Mouse (Mus musculus) mouse embryonic stem cell (cell line): ENCODE measurements around the gene Gm20388.

ENCODE experiments used
- in situ Hi-C, 2 experiments: fragments of 300-500 bp; cut with MboI; formaldehyde crosslinking; loops; 1 replicate in 1 of 2; 3 replicates in 1 of 2; pipeline ENCODE4 v1.14.3; 2019 to 2020; ENCODE audit warnings: low sequenced_read_pairs in 2 of 2, low pct_unique_long_range_greater_than_20kb in 1 of 2, mixed read lengths in 1 of 2; ENCODE audit not compliant: unreplicated experiment in 1 of 2

The Gm20388 gene

DNA sequence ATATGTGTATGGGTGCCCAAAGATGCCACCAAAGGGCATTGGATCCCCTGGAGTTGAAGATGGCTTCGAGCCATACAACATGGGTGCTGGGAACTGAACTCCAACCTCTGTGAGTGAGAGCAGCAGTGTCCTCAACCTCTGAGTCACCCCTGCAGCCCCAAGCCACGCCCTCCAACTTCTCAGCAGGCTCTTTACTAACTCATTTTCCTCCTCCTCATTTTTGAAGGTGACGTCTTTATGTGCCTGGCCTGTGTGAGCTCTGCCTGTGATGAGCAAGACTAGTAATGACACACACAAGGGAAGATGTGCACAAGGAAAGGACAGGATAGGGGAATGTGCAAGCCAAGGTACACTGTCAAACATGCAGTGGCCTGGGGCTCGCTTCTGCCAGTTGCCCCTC, 4348.5 kb downstream of the Gm20388 start:
- in situ Hi-C loops, result no loop called here

DNA sequence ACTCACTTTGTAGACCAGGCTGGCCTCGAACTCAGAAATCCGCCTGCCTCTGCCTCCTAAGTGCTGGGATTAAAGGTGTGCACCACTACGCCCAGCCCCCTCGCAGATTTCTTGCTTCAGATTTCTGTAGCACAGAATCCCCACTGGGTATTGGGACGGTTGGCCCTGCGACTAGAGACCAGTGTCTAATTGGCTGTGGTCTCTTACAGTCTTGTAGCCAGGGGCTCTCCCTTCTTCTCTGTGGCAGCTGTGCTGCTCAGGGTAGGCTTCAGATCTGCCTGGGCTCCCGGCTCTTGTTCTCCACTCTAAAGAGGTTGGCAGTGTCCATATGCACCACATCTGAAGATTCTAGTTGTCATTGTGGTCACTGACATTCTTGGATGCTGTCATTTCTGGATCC, 4349.3 kb downstream of the Gm20388 start:
- in situ Hi-C loops, result no loop called here

DNA sequence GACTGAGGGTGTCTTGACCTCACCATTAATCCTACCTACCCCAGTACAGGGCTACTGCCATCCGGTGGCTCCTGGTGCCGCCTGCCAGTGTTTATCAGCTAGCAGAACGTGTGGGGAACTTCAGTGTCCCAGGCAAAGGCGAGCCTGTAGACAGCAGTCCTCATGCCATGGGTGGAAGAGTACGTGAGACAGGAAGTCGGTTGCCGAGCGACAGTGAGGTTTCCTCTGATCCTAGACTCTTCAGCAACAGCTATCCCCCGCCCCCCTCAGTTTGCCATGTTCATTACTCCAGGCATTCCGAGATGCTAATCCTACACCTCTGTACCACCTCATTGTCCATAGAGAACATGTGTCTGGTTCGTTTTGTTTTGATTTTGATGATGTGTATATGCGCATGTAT, 4349.7 kb downstream of the Gm20388 start:
- in situ Hi-C loops, result no loop called here

- in situ Hi-C loops, result no loop called here
Measured at GRCm38 (mm10) chr8:124263058-124263457, 4352.4 kb downstream of the Gm20388 start.

DNA sequence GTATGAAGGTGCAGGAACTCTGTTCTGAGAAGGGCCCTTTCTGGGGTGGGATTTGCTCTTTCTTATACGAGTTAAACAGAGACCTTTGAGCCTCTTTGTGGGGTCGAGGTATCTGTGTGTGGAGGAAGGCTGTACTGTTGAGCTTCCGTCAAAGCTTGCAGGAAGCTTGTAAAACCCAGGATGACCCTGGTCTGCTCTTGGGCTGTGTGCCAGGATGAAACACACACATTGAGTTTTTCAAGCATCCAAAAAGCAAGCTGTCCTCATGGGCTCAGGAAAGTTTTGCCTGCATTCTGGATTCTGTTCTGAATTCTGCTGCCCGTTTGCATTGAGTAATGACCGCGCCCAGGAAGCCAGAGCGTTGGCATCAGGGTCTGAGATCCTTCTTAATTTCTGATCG, 4353.4 kb downstream of the Gm20388 start:
- in situ Hi-C loops, result no loop called here

GRCm38 (mm10) chr8:124264671-124265070, 4354.0 kb downstream of the Gm20388 start:
- in situ Hi-C loops, result no loop called here

DNA sequence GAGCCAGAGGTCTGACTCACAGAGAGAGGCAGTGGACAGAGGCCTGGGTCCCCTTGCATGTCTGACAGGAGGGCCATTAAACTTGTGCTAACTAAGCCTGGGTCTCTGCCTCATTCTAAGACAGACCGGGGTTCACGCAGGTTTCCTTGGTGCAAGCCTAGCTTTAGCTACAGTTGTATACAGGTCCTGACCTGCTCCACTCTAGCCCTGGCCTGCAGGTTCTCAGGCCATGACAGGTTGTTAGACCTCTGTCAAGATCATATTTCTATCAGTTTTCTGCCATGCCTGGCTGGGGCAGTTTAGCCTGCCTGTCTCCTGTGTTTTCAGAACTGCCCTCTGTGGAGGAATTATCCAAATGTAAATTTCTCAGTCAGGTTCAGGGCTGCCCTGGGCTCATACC, 4354.5 kb downstream of the Gm20388 start:
- in situ Hi-C loops, result no loop called here

DNA sequence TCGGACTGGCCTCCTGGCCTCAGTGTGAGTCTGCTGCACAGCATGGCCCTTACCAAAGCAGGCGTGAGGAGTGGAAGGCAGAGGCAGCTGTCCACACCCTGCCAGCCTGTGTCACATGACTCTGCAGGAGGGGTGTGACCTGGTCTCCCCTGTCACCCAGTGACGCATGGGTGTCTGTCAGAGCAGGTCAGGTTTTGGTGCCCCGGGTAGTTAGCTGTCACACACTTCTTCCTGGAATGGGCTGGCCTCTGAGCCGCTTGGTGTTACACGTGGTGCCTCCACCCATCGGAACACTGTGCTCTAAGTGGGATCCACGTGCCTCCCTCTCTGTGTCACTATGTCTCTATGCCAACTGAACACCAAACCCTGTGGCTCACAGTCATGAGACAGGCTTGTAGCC, 4355.2 kb downstream of the Gm20388 start:
- in situ Hi-C loops, result no loop called here

DNA sequence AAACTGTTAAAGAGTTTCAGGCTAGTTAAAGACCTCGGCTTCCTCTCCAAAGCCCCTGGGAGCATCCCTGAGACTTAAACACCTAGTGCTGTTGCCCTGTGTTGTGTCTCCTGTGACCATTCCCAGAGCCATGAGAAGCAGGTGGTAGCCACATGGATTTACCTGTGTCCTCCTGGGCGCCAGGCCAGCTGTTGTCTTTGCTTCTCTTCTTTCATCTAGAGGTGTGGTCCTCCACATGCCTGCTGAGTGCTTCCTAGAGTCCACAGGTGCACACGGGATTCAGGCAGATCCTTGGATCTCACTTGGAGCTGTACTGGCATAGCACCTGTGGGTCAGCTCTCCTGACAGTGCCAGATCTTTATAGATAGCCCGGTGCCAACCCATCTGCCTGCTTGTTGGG, 4356.6 kb downstream of the Gm20388 start:
- in situ Hi-C loops, result no loop called here

GRCm38 (mm10) chr8:124270504-124270903, 4359.9 kb downstream of the Gm20388 start:
- in situ Hi-C loops, result no loop called here

- in situ Hi-C loops, result no loop called here
Measured at GRCm38 (mm10) chr8:124270904-124271303, 4360.3 kb downstream of the Gm20388 start.

DNA sequence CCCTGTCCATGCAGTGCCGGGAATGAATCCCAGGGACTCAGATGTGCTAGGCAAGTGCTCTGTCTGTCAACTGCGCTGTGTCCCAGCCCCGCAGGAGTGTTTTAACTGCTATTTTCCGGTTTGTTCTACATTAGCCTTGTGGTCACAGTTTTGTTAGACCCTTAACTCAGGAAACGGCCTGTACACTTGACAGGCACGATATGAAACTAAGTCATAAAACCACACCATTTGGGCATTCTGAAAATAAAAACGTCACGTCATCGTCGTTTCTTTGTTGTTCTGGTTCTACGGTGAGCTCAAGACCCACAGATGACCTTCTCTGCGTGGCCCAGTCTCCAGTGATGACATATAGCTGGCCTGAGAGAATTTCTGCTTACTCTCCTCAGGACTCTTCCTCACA, 4360.9 kb downstream of the Gm20388 start:
- in situ Hi-C loops, result no loop called here

GRCm38 (mm10) chr8:124272792-124273191, 4362.2 kb downstream of the Gm20388 start:
- in situ Hi-C loops, result no loop called here

DNA sequence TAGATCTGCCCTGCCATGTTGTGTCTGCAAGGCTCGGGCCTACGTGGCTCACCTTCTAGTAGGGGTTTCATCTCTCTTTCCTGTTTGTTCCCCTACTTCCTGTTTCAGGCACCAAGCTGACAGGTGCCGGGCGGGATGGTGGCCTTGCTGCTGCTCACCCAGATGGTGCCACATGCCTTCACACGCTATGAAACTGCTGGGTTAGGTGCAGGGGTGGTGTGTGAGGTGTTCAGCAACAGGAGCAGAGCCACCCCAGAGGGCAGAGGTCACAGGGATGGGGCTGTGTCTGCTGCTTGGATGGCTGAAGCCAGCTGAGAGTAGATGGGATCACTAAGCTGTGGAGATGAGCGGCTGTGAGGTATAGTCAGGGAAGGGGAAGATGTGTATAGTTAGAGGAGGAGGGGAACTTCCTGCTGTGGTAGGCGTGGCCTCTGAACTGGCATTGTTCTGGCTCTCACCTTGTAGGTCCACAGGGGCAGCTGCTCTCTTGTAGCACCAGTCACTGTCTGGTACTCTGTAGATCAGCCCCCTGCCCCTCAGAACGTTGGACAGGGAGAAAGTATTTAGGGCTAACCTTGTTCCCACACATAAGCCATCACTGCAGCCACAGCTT, 4363.1 kb downstream of the Gm20388 start:
- in situ Hi-C loops, result no loop called here

GRCm38 (mm10) chr8:124274441-124275120, 4363.9 kb downstream of the Gm20388 start:
- in situ Hi-C loops, result no loop called here

DNA sequence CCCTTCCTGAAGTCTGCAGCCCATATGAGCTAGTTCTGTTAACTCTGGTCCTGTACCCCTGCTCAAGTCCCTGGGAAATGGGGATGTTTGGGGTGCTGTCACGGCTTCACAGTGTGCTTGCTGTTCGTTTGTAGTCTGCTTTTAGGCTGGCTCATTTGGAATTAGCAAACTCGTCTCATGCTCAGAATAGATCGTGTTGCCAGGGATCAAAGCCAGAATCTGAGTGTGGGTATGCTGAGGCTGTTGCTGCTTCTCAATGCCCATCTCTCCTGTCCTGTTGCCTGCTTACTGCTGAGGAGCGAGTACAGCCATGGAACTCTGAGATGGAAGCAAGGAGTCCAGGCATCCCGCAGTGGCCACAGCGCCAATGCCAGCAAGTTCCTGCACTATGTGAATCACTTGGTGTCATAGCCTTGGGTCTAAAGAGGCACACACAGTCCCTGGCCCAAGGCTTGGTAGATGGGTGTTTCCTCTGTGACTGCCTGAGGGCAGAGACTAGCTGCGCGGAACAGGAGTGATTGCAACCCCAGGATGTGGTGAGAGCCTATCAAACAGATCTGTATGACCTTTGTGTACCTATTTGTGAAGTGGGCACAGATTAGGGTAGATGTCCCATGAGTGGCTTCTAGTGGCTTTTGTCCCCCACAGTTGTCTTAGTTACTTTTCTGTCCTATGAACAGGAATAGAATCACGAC, 4364.9 kb downstream of the Gm20388 start:
- in situ Hi-C loops, result no loop called here

- in situ Hi-C loops, result no loop called here
Measured at GRCm38 (mm10) chr8:124277951-124278910, 4367.6 kb downstream of the Gm20388 start.

DNA sequence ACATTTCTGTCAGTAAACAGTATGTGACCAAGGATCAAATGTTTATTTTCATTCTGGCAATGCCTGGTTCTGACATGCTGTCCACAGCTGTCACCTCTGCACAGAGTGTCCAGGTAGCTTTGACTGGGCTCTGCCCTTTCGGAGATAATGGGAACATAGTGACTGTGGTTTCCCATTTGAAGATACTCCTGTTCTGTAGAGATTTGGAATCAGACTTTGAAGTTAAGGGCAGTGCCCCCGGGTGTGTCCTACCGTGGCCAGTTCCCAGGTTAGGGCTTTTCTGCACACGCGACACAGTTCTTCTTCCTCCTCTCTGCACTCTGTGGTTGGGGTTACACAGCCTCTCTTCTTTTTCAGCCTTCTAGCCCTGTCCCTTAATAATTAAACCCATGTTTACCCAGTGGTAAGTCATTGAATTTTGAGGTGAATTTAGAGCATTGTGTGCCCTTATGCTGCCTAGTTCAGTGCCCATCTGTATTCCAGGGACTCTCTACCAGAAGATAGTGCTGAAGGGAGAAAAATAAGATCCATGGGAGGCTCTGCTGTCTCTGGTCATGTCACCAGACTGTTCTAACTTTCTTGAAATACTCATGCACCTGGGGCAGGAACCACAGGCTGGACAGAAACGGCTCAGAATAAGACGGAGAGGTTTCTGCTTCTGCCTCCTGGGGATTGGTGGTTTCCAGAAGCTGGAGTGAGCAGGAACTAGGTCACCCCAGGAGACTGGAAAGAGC, 4368.5 kb downstream of the Gm20388 start:
- in situ Hi-C loops, result no loop called here
